Mouse (Mus musculus) lung, embryonic 16.5 days (tissue): Measurements from ENCODE around the gene Odf2. TPM values are rescaled to one million over a fixed set of nuclear protein-coding genes. Genes with fewer than 3 reads are reported as not detected.

ENCODE experiments used
- ATAC-seq: fragments of 200-750 bp; cut with Nextera tagmentation; 2 replicates; pipeline ENCODE4 v1.8.0; 2017; ENCODE audit warnings: low read depth, mild to moderate bottlenecking, moderate library complexity
- H3K27ac ChIP-seq: fragments of 300-500 bp; sonication (generic); 2 replicates; pipeline ENCODE4 v1.5.1; 2014; ENCODE audit warnings: mild to moderate bottlenecking, control low read depth, low read length
- H3K27me3 ChIP-seq: fragments of 300-500 bp; sonication (generic); 2 replicates; pipeline ENCODE4 v1.6.1; 2014; ENCODE audit warnings: low read depth, low read length, mixed read lengths; ENCODE audit not compliant: control insufficient read depth, insufficient read depth
- H3K36me3 ChIP-seq: fragments of 300-500 bp; sonication (generic); 2 replicates; pipeline ENCODE4 v1.6.1; 2014; ENCODE audit warnings: low read length; ENCODE audit not compliant: control insufficient read depth, insufficient read depth
- H3K4me1 ChIP-seq: fragments of 300-500 bp; sonication (generic); replicated peaks from 2 replicates; pipeline ENCODE4 v1.6.1; 2014; ENCODE audit warnings: low read length, mixed read lengths; ENCODE audit not compliant: control insufficient read depth, insufficient read depth
- H3K4me2 ChIP-seq: fragments of 300-500 bp; sonication (generic); 2 replicates; pipeline ENCODE4 v1.6.1; 2014; ENCODE audit warnings: low read depth, low read length, control low read depth
- H3K4me3 ChIP-seq: fragments of 300-500 bp; sonication (generic); 2 replicates; pipeline ENCODE4 v1.5.1; 2014; ENCODE audit warnings: mild to moderate bottlenecking, low read length, control low read depth
- H3K9ac ChIP-seq: fragments of 300-500 bp; sonication (generic); 2 replicates; pipeline ENCODE4 v1.6.1; 2014; ENCODE audit warnings: low read length, control low read depth
- H3K9me3 ChIP-seq: fragments of 300-500 bp; sonication (generic); 2 replicates; pipeline ENCODE4 v1.6.1; 2016; ENCODE audit warnings: low read length; ENCODE audit not compliant: control insufficient read depth
- WGBS: fragments of 180-500 bp; shearing (Covaris S2); extraction: QIAGEN DNeasy Blood & Tissue Kit; methylation state at CpG from one replicate; pipeline ENCODE4 v1.1.7; 2014; 5-methylcytosine and 5-hydroxymethylcytosine counted together
- microRNA-seq: library from miRNA; unstranded; fragments of <30 nt; microRNA quantifications from one replicate; pipeline ENCODE4, GENCODE M21; 2016
- polyA plus RNA-seq: library from polyadenylated mRNA; unstranded; fragments of >200 nt; fragmentation: Nextera tagmentation; extraction: Ambion mirVana; gene quantifications from 2 replicates; pipeline ENCODE4 v1.2.1, GENCODE M21; 2015

Gene Odf2
- polyA plus RNA-seq, 1 experiment from 2014 or later, result 60.8 TPM

- Histone ChIP-seq H3K9ac (no peak overlapping the region), H3K36me3 (peaks cover 2% of the 10 kb centered on the region; the same call in 1 of the 2 replicates), H3K9me3 (no peaks in the 10 kb centered on the region), H3K4me3 (no peak overlapping the region), H3K4me2 (no peak overlapping the region), H3K4me1 (peaks cover 30% of the 10 kb centered on the region), H3K27ac (peak overlapping the region; percentile 73), H3K27me3 (no peaks in the 10 kb centered on the region)
- 56% methylated on average over 9 of the region's 9 CpGs for WGBS
- peak; percentile 75 for ATAC-seq
Measured at GRCm38 (mm10) chr2:29971838-29972635, 83.0 kb downstream of the Odf2 start.

DNA sequence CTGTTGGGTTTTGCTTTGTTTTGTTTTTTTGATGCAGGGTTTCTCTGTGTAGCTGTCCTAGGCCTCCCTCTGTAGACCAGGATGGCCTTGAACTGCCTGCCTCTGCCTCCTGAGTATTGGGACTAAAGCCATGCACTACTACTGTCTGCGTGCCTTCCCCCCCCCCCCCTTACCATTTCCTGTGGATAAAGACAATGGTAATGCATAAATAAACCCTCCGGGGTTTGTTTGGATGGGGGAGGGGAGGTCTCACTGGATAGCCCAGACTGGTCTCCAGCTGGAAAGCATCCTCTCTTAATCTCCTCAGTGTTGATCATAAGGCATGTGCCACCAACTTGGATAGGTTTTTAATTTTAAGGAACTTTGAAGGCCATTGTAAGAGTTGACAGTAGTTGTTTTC, 84.5 kb downstream of the Odf2 start:
- WGBS, result 6% methylated on average over 2 of the region's 2 CpGs
- Histone ChIP-seq H3K9me3 (no peaks in the 10 kb centered on the region), H3K4me1 (peaks cover 20% of the 10 kb centered on the region), H3K36me3 (peaks cover 5% of the 10 kb centered on the region; the same call in 1 of the 2 replicates), H3K9ac (no peak overlapping the region), H3K27ac (0 out of 2 replicates have a peak overlapping the region, but pooled peaks have one; percentile 28), H3K4me3 (no peak overlapping the region), H3K27me3 (no peaks in the 10 kb centered on the region), H3K4me2 (no peak overlapping the region)
- peak; percentile 80 for ATAC-seq

GRCm38 (mm10) chr2:29977307-29977706, 88.3 kb downstream of the Odf2 start:
- Histone ChIP-seq H3K27ac (no peak overlapping the region), H3K36me3 (peaks cover 16% of the 10 kb centered on the region), H3K4me3 (no peak overlapping the region), H3K4me2 (no peak overlapping the region), H3K27me3 (no peaks in the 10 kb centered on the region), H3K9ac (no peak overlapping the region), H3K9me3 (no peaks in the 10 kb centered on the region), H3K4me1 (peaks cover 7% of the 10 kb centered on the region)
- ATAC-seq, result no peak

GRCm38 (mm10) chr2:29980661-29981060, 91.6 kb downstream of the Odf2 start:
- no peak for ATAC-seq
- peaks cover 38% of the 10 kb centered on the region for H3K36me3 ChIP-seq
- no peaks in the 10 kb centered on the region for H3K27me3 ChIP-seq
- no peak overlapping the region for H3K4me3 ChIP-seq
- H3K4me1 ChIP-seq, result no peaks in the 10 kb centered on the region
- no peak overlapping the region for H3K9ac ChIP-seq
- WGBS, result 90% methylated on average over 1 of the region's 1 CpGs
- no peak overlapping the region for H3K27ac ChIP-seq
- no peaks in the 10 kb centered on the region for H3K9me3 ChIP-seq
- no peak overlapping the region for H3K4me2 ChIP-seq

Small RNAs within 50 kb of the gene (microRNA-seq; reads per million reads assigned to microRNA genes)
- gene Mir219a-2 (not detected), gene Mir219b (not detected)

Other genes starting within 250 kb of the Odf2 start
- 0.45 and 1.9 TPM in 2 replicates for gene Gm13420, start 137.5 kb upstream of the Odf2 start, polyA plus RNA-seq
- gene Gm13547, start 129.9 kb upstream of the Odf2 start, polyA plus RNA-seq, result not detected in 2 replicates
- 28.3 and 29.0 TPM in 2 replicates for gene Coq4, start 101.7 kb upstream of the Odf2 start, polyA plus RNA-seq
- 33.9 and 38.3 TPM in 2 replicates for gene Trub2, start 100.7 kb upstream of the Odf2 start, polyA plus RNA-seq
- gene Slc27a4, start 86.6 kb upstream of the Odf2 start, polyA plus RNA-seq, result 11.7 and 13.3 TPM in 2 replicates
- gene Urm1, start 69.1 kb upstream of the Odf2 start, polyA plus RNA-seq, result 24.8 and 31.0 TPM in 2 replicates
- 14.8 and 17.6 TPM in 2 replicates for gene Cercam, start 20.1 kb upstream of the Odf2 start, polyA plus RNA-seq
- 70.4 and 70.9 TPM in 2 replicates for gene Gle1, start 46.2 kb downstream of the Odf2 start, polyA plus RNA-seq
- gene Sptan1, start 76.3 kb downstream of the Odf2 start, polyA plus RNA-seq, result 98.4 and 109 TPM in 2 replicates
- gene Wdr34, start 159.7 kb downstream of the Odf2 start, polyA plus RNA-seq, result 29.4 and 32.9 TPM in 2 replicates
- gene Set, start 168.2 kb downstream of the Odf2 start, polyA plus RNA-seq, result 350 and 369 TPM in 2 replicates
- gene Pkn3, start 188.5 kb downstream of the Odf2 start, polyA plus RNA-seq, result 14.2 and 16.7 TPM in 2 replicates
- gene Zdhhc12, start 204.4 kb downstream of the Odf2 start, polyA plus RNA-seq, result 32.0 and 33.5 TPM in 2 replicates
- gene Zer1, start 235.4 kb downstream of the Odf2 start, polyA plus RNA-seq, result 6.1 and 7.8 TPM in 2 replicates
- 5.2 and 5.7 TPM in 2 replicates for gene Tbc1d13, start 244.5 kb downstream of the Odf2 start, polyA plus RNA-seq